Mouse (Mus musculus): Measurements from ENCODE around the gene Clmn.
A peak's percentile ranks its signal among the peaks of the same experiment; 100 is the strongest.

DNA sequence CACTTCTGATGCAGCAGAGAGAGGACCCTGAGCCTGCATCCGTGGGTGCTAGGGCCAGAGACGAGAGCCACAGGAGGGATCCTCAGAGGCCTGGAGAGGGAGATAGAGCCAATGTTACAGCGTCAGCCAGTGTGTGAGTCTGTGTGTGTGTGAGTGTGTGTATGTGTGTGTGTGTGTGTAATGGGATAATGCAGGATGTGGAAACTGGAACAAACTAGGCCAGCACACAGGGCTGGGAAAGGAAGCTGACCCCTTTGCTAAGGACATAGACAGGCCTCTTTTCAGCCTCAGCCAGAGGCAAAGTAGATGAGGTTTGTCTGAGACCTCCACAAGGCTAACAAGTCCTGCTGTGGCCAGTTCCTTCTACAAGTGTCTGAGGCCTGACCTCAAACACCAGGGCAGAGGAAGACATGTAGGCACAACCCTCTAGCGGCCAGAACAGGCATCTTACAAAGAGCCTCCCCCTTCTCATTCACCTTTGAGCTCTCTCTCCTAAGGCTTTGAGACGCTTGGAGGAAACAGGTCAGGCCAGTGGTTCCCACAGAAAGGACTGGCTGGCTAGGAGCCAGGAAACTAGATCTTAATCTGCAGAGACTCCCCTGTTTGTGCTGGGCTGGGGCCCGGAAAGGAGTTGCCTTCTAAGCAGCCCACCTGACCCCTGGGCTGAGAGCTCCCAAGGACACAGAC lies 35.1 kb downstream of the Clmn start:
- TF ChIP-seq CTCF (IDR thresholded peaks at IDR 0.05) (peak; percentile 71), EP300 (IDR thresholded peaks at IDR 0.05) (no peak)
